ENCODE assay signal across 8 mouse cellular contexts in the genomic region with DNA sequence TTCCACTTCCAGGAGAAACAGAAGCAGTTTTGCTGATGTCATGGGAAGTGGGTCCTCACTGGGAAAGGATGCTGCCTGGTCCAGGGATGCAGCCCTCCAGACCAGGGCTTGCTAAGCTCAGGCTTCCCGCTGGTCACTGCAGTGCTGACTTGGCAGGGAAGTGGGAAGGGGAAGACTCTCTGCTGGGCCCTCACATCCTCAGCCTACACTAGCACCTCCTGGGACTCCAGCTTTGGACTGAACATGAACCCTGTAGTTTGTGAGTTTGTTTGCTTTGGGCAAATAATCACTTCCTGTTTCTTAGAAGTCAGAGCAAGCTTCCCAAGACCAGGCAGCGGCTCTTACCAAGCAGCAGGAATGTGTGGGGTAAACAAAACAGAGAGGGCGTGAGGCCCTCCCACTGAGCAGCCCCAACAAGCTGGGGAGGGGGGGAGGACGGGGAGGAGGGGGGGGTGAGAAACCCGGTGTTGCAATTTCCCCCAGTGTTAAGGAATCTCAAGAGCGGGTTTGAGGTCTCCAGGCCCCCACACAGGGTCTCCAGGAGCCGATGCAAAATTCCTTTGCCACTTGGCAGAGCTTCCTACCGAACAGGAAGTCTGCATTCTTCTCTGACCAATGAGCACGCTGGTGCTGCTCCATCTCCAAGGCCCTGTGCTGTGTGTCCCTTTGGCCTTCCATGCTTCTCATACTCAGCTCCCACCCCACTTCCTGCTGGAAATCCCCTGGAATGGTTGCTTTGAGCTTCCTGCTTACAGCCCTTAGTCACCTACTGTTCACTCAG.
A peak's percentile ranks its signal among the peaks of the same experiment; 100 is the strongest.
DNase-seq lines count a peak whose midpoint lies in the region; ATAC-seq lines count a peak whose summit lies in the region.

No protein-coding gene starts in this region.

- no peaks in the 10 kb centered on the region for H3K36me3 ChIP-seq in heart, embryonic 10.5 days
- no peaks in the 10 kb centered on the region for H3K36me3 ChIP-seq in lung, embryonic 15.5 days
- H3K36me3 ChIP-seq in stomach, embryonic 16.5 days (ENCODE audit: control insufficient read depth, insufficient read depth, low read length) = no peaks in the 10 kb centered on the region

- WGBS in heart, embryonic 10.5 days = 10% methylated on average over 9 of the region's 9 CpGs
- WGBS in lung, embryonic 15.5 days = 4% methylated on average over 9 of the region's 9 CpGs
- WGBS in stomach, embryonic 16.5 days = 6% methylated on average over 9 of the region's 9 CpGs

- H3K9me3 ChIP-seq in heart, embryonic 10.5 days = no peaks in the 10 kb centered on the region
- H3K9me3 ChIP-seq in lung, embryonic 15.5 days = no peaks in the 10 kb centered on the region
- no peaks in the 10 kb centered on the region for H3K9me3 ChIP-seq in stomach, embryonic 16.5 days (replicated peaks; ENCODE audit: control insufficient read depth, low read length)

- no peak overlapping the region for H3K9ac ChIP-seq in lung, embryonic 15.5 days
- H3K9ac ChIP-seq in stomach, embryonic 16.5 days (ENCODE audit: low read length) = no peak overlapping the region; the same call in 1 of the 2 replicates

- peak overlapping the region; percentile 29; the same call in 1 of the 2 replicates for H3K4me3 ChIP-seq in heart, embryonic 10.5 days
- no peak overlapping the region for H3K4me3 ChIP-seq in lung, embryonic 15.5 days
- H3K4me3 ChIP-seq in stomach, embryonic 16.5 days (replicated peaks; ENCODE audit: low read length) = no peak overlapping the region; the same call in 1 of the 2 replicates

- intact Hi-C loops in left cerebral cortex, postnatal 36 days (cut with DNase I) = no loop called here

- peak overlapping the region; percentile 74 for H3K27ac ChIP-seq in heart, embryonic 10.5 days
- peak overlapping the region; percentile 93 for H3K27ac ChIP-seq in lung, embryonic 15.5 days
- peak overlapping the region; percentile 89 for H3K27ac ChIP-seq in stomach, embryonic 16.5 days (ENCODE audit: low read length)

- H3K27me3 ChIP-seq in heart, embryonic 10.5 days (ENCODE audit: insufficient read depth, poor library complexity, severe bottlenecking) = peaks cover 24% of the 10 kb centered on the region
- H3K27me3 ChIP-seq in lung, embryonic 15.5 days = no peaks in the 10 kb centered on the region
- H3K27me3 ChIP-seq in stomach, embryonic 16.5 days (ENCODE audit: control insufficient read depth, insufficient read depth, low read length) = no peaks in the 10 kb centered on the region

- peaks cover 15% of the 10 kb centered on the region for H3K4me1 ChIP-seq in heart, embryonic 10.5 days
- peaks cover 37% of the 10 kb centered on the region for H3K4me1 ChIP-seq in lung, embryonic 15.5 days
- peaks cover 17% of the 10 kb centered on the region for H3K4me1 ChIP-seq in stomach, embryonic 16.5 days (ENCODE audit: control insufficient read depth, insufficient read depth, low read length)

- peak; percentile 7 for DNase-seq in MN1 (ENCODE audit: low spot score)
- DNase-seq in embryo, embryonic 9.5 days (ENCODE audit: extremely low spot score) = peak; percentile 53
- no peak for DNase-seq in heart, embryonic 10.5 days (ENCODE audit: low spot score)
- peak; percentile 49 to 63 for DNase-seq in kidney, adult 8-10 months
- no peak for DNase-seq in right cerebral cortex, postnatal 10 days (ENCODE audit: low spot score in 2 of 2)
- no peak for DNase-seq in left cerebral cortex, postnatal 36 days (ENCODE audit: low spot score in 2 of 2)

- peak overlapping the region; percentile 23 for H3K4me2 ChIP-seq in lung, embryonic 15.5 days
- peak overlapping the region; percentile 22 for H3K4me2 ChIP-seq in stomach, embryonic 16.5 days (ENCODE audit: low read depth, low read length)

- peak; percentile 93 for ATAC-seq in lung, embryonic 15.5 days (ENCODE audit: borderline replicate concordance, extremely low read depth, low FRiP score, low TSS enrichment)
- ATAC-seq in stomach, embryonic 16.5 days (ENCODE audit: insufficient read depth, low FRiP score) = peak; percentile 86

Comparison
In these comparisons a context has a peak if more than half of its experiments do, and no peak if none do; other contexts are left out.
1. DNase-seq: peak in MN1 (single experiment), embryo, embryonic 9.5 days (single experiment) and kidney, adult 8-10 months (2 of 2); none in heart, embryonic 10.5 days (single experiment), right cerebral cortex, postnatal 10 days (0 of 2) and left cerebral cortex, postnatal 36 days (0 of 2).
2. Peak in every context shown above with its lines, with median percentiles within 50 percentile points of each other: H3K27ac ChIP-seq.